Mouse (Mus musculus) heart, embryonic 15.5 days (tissue): Measurements from ENCODE around the gene 1700109H08Rik. TPM values are rescaled to one million over a fixed set of nuclear protein-coding genes. Genes with fewer than 3 reads are reported as not detected.
"Not testable (repeated sequence)": the region's sequence is repeated elsewhere in the genome, so short reads cannot be mapped to it uniquely, and the experiment has no call there.

Experiments used
- ATAC-seq: fragments of 200-750 bp; cut with Nextera tagmentation; replicated peaks from 2 replicates; pipeline ENCODE4 v1.8.0; 2017; ENCODE audit warnings: low read depth, moderate TSS enrichment; ENCODE audit not compliant: insufficient number of reproducible peaks, insufficient read depth, low FRiP score
- H3K27ac ChIP-seq: fragments of 300-500 bp; sonication (generic); 2 replicates; pipeline ENCODE4 v1.5.1; 2015; ENCODE audit warnings: mild to moderate bottlenecking, inconsistent platforms
- H3K27me3 ChIP-seq: fragments of 300-500 bp; sonication (generic); 2 replicates; pipeline ENCODE4 v1.6.1; 2015; ENCODE audit warnings: inconsistent platforms
- H3K36me3 ChIP-seq: fragments of 300-500 bp; sonication (generic); 2 replicates; pipeline ENCODE4 v1.6.1; 2015; ENCODE audit warnings: mild to moderate bottlenecking, inconsistent platforms
- H3K4me1 ChIP-seq: fragments of 300-500 bp; sonication (generic); replicated peaks from 2 replicates; pipeline ENCODE4 v1.6.1; 2015; ENCODE audit warnings: inconsistent platforms
- H3K4me2 ChIP-seq: fragments of 300-500 bp; sonication (generic); 2 replicates; pipeline ENCODE4 v1.6.1; 2015; ENCODE audit warnings: inconsistent platforms, mild to moderate bottlenecking, moderate library complexity
- H3K4me3 ChIP-seq: fragments of 300-500 bp; sonication (generic); 2 replicates; pipeline ENCODE4 v1.5.1; 2015; ENCODE audit warnings: mild to moderate bottlenecking, inconsistent platforms
- H3K9ac ChIP-seq: fragments of 300-500 bp; sonication (generic); 2 replicates; pipeline ENCODE4 v1.6.1; 2015; ENCODE audit warnings: mild to moderate bottlenecking, inconsistent platforms
- H3K9me3 ChIP-seq: fragments of 300-500 bp; sonication (generic); replicated peaks from 2 replicates; pipeline ENCODE4 v1.6.1; 2016; ENCODE audit warnings: inconsistent platforms
- WGBS: fragments of 180-500 bp; shearing (Covaris S2); methylation state at CpG from one replicate; pipeline ENCODE4 v1.1.7; 2015; ENCODE audit warnings: mixed read lengths; 5-methylcytosine and 5-hydroxymethylcytosine counted together
- polyA plus RNA-seq: library from polyadenylated mRNA; unstranded; fragments of >200 nt; fragmentation: Nextera tagmentation; extraction: Ambion mirVana; gene quantifications from 2 replicates; pipeline ENCODE4 v1.2.1, GENCODE M21; 2015

Gene 1700109H08Rik
- polyA plus RNA-seq, 1 experiment from 2014 or later, result 1.6 TPM

- Histone ChIP-seq H3K4me3 (no peak overlapping the region), H3K4me2 (no peak overlapping the region), H3K36me3 (peaks cover 9% of the 10 kb centered on the region), H3K9ac (no peak overlapping the region), H3K27ac (no peak overlapping the region), H3K4me1 (peaks cover 5% of the 10 kb centered on the region), H3K27me3 (no peaks in the 10 kb centered on the region), H3K9me3 (no peaks in the 10 kb centered on the region)
- 87% methylated on average over 3 of the region's 3 CpGs for WGBS
- no peak for ATAC-seq
Observed at GRCm38 (mm10) chr5:3600790-3601189, 29.4 kb downstream of the 1700109H08Rik start.

GRCm38 (mm10) chr5:3607114-3607513, 35.7 kb downstream of the 1700109H08Rik start:
- peaks cover 33% of the 10 kb centered on the region for H3K36me3 ChIP-seq
- H3K27me3 ChIP-seq, result no peaks in the 10 kb centered on the region
- no peak overlapping the region for H3K9ac ChIP-seq
- 94% methylated on average over 9 of the region's 9 CpGs for WGBS
- H3K9me3 ChIP-seq, result no peaks in the 10 kb centered on the region
- no peak for ATAC-seq
- H3K4me2 ChIP-seq, result no peak overlapping the region
- no peaks in the 10 kb centered on the region for H3K4me1 ChIP-seq
- H3K4me3 ChIP-seq, result no peak overlapping the region
- H3K27ac ChIP-seq, result no peak overlapping the region

- Histone ChIP-seq H3K27ac (no peak overlapping the region), H3K36me3 (peaks cover 41% of the 10 kb centered on the region), H3K4me3 (no peak overlapping the region), H3K27me3 (no peaks in the 10 kb centered on the region), H3K4me1 (no peaks in the 10 kb centered on the region), H3K9ac (no peak overlapping the region), H3K9me3 (no peaks in the 10 kb centered on the region), H3K4me2 (no peak overlapping the region)
- 92% methylated on average over 7 of the region's 7 CpGs for WGBS
- no peak for ATAC-seq
Observed at GRCm38 (mm10) chr5:3609241-3609640, 37.9 kb downstream of the 1700109H08Rik start.

GRCm38 (mm10) chr5:3611835-3612234, 40.5 kb downstream of the 1700109H08Rik start:
- H3K4me1 ChIP-seq, H3K9ac ChIP-seq, H3K4me3 ChIP-seq, H3K9me3 ChIP-seq, H3K27me3 ChIP-seq, H3K4me2 ChIP-seq, H3K27ac ChIP-seq, ATAC-seq: not testable (repeated sequence)
- peaks cover 39% of the 10 kb centered on the region for H3K36me3 ChIP-seq
- WGBS, result 83% methylated on average over 2 of the region's 2 CpGs

- ATAC-seq, result no peak
- Histone ChIP-seq H3K4me1 (no peaks in the 10 kb centered on the region), H3K27me3 (no peaks in the 10 kb centered on the region), H3K4me2 (no peak overlapping the region), H3K27ac (no peak overlapping the region), H3K36me3 (peaks cover 29% of the 10 kb centered on the region), H3K9me3 (no peaks in the 10 kb centered on the region), H3K9ac (no peak overlapping the region), H3K4me3 (no peak overlapping the region)
- WGBS, result 90% methylated on average over 7 of the region's 7 CpGs
Observed at GRCm38 (mm10) chr5:3620486-3620885, 49.1 kb downstream of the 1700109H08Rik start.

- Histone ChIP-seq H3K27me3 (no peaks in the 10 kb centered on the region), H3K4me2 (no peak overlapping the region), H3K4me1 (no peaks in the 10 kb centered on the region), H3K9me3 (no peaks in the 10 kb centered on the region), H3K27ac (no peak overlapping the region), H3K4me3 (no peak overlapping the region), H3K36me3 (peaks cover 14% of the 10 kb centered on the region), H3K9ac (no peak overlapping the region)
- no peak for ATAC-seq
- 92% methylated on average over 5 of the region's 5 CpGs for WGBS
Observed at GRCm38 (mm10) chr5:3630055-3630454, 58.7 kb downstream of the 1700109H08Rik start.

- Histone ChIP-seq H3K4me3 (no peak overlapping the region), H3K9ac (no peak overlapping the region), H3K4me2 (no peak overlapping the region), H3K27ac (no peak overlapping the region), H3K36me3 (peaks cover 15% of the 10 kb centered on the region), H3K4me1 (no peaks in the 10 kb centered on the region), H3K9me3 (no peaks in the 10 kb centered on the region), H3K27me3 (no peaks in the 10 kb centered on the region)
- 59% methylated on average over 16 of the region's 16 CpGs for WGBS
- no peak for ATAC-seq
Observed at GRCm38 (mm10) chr5:3631512-3632271, 60.3 kb downstream of the 1700109H08Rik start.

GRCm38 (mm10) chr5:3632285-3632684, 60.9 kb downstream of the 1700109H08Rik start:
- H3K27me3 ChIP-seq, result no peaks in the 10 kb centered on the region
- no peak overlapping the region for H3K4me2 ChIP-seq
- ATAC-seq, result no peak
- H3K9ac ChIP-seq, result no peak overlapping the region
- peaks cover 14% of the 10 kb centered on the region for H3K36me3 ChIP-seq
- H3K4me3 ChIP-seq, result no peak overlapping the region
- no peaks in the 10 kb centered on the region for H3K9me3 ChIP-seq
- H3K4me1 ChIP-seq, result no peaks in the 10 kb centered on the region
- WGBS, result 77% methylated on average over 5 of the region's 5 CpGs
- no peak overlapping the region for H3K27ac ChIP-seq

GRCm38 (mm10) chr5:3633315-3633714, 61.9 kb downstream of the 1700109H08Rik start:
- Histone ChIP-seq H3K27me3 (no peaks in the 10 kb centered on the region), H3K27ac (no peak overlapping the region), H3K9ac (no peak overlapping the region), H3K4me1 (no peaks in the 10 kb centered on the region), H3K36me3 (peaks cover 12% of the 10 kb centered on the region), H3K4me2 (no peak overlapping the region), H3K9me3 (no peaks in the 10 kb centered on the region), H3K4me3 (no peak overlapping the region)
- ATAC-seq, result no peak
- 93% methylated on average over 13 of the region's 13 CpGs for WGBS

GRCm38 (mm10) chr5:3633951-3634350, 62.6 kb downstream of the 1700109H08Rik start:
- H3K9ac ChIP-seq, result no peak overlapping the region
- H3K36me3 ChIP-seq, result peaks cover 12% of the 10 kb centered on the region
- H3K4me1 ChIP-seq, result no peaks in the 10 kb centered on the region
- H3K9me3 ChIP-seq, result no peaks in the 10 kb centered on the region
- H3K4me2 ChIP-seq, result no peak overlapping the region
- 72% methylated on average over 4 of the region's 4 CpGs for WGBS
- H3K27me3 ChIP-seq, result no peaks in the 10 kb centered on the region
- no peak overlapping the region for H3K27ac ChIP-seq
- H3K4me3 ChIP-seq, result no peak overlapping the region
- no peak for ATAC-seq
